Comparison of ENCODE assay signal across 7 mouse cellular contexts in genomic region chr3:65529471-65530215, GRCm38 (mm10). TPM values are rescaled to one million over a fixed set of nuclear protein-coding genes. Genes with fewer than 3 reads are reported as not detected.
A peak's percentile ranks its signal among the peaks of the same experiment; 100 is the strongest.
DNase-seq lines count a peak whose midpoint lies in the region; ATAC-seq and TF ChIP-seq lines count a peak whose summit lies in the region.

No protein-coding gene starts in this region.

- WGBS in embryonic facial prominence, embryonic 11.5 days, result 2% methylated on average over 19 of the region's 19 CpGs
- WGBS in hindbrain, embryonic 12.5 days, result 2% methylated on average over 19 of the region's 19 CpGs
- 2% methylated on average over 19 of the region's 19 CpGs for WGBS in liver, embryonic 12.5 days (ENCODE audit: insufficient replicate concordance)
- under 1% methylated on average over 19 of the region's 19 CpGs for WGBS in olfactory bulb, adult 2 months

- ATAC-seq in embryonic facial prominence, embryonic 11.5 days (replicated peaks; ENCODE audit: insufficient number of reproducible peaks, low FRiP score, low TSS enrichment, low read depth), result no peak
- ATAC-seq in hindbrain, embryonic 12.5 days (ENCODE audit: low FRiP score), result peak; percentile 12
- no peak for ATAC-seq in liver, embryonic 12.5 days

- TF ChIP-seq CTCF in olfactory bulb, adult 2 months (IDR thresholded peaks at IDR 0.05; ENCODE audit: insufficient read depth, low read depth, low read length), result no peak

- H3K27me3 ChIP-seq in embryonic facial prominence, embryonic 11.5 days (ENCODE audit: control insufficient read depth, insufficient read depth, low read length), result no peaks in the 10 kb centered on the region
- H3K27me3 ChIP-seq in hindbrain, embryonic 12.5 days, result no peaks in the 10 kb centered on the region
- 0 out of 2 replicates have a peak, but pooled peaks cover 3% of the 10 kb centered on the region for H3K27me3 ChIP-seq in liver, embryonic 12.5 days (replicated peaks)

- peak overlapping the region; percentile 74 for H3K4me2 ChIP-seq in embryonic facial prominence, embryonic 11.5 days (ENCODE audit: low read depth, low read length)
- peak overlapping the region; percentile 79 for H3K4me2 ChIP-seq in hindbrain, embryonic 12.5 days (replicated peaks)
- peak overlapping the region; percentile 100 for H3K4me2 ChIP-seq in liver, embryonic 12.5 days

- peak overlapping the region; percentile 92 for H3K27ac ChIP-seq in embryonic facial prominence, embryonic 11.5 days (replicated peaks; ENCODE audit: low read depth, low read length)
- peak overlapping the region; percentile 99 for H3K27ac ChIP-seq in hindbrain, embryonic 12.5 days
- H3K27ac ChIP-seq in liver, embryonic 12.5 days, result peak overlapping the region; percentile 87
- peak overlapping the region; percentile 64 for H3K27ac ChIP-seq in olfactory bulb, adult 2 months (ENCODE audit: insufficient read depth, low read depth, low read length)

- H3K9ac ChIP-seq in embryonic facial prominence, embryonic 11.5 days (replicated peaks; ENCODE audit: low read length), result peak overlapping the region; percentile 82
- H3K9ac ChIP-seq in hindbrain, embryonic 12.5 days, result peak overlapping the region; percentile 91
- H3K9ac ChIP-seq in liver, embryonic 12.5 days, result peak overlapping the region; percentile 84

- no peaks in the 10 kb centered on the region for H3K36me3 ChIP-seq in embryonic facial prominence, embryonic 11.5 days (replicated peaks; ENCODE audit: control insufficient read depth, insufficient read depth, low read depth, low read length)
- peaks cover 10% of the 10 kb centered on the region for H3K36me3 ChIP-seq in hindbrain, embryonic 12.5 days
- H3K36me3 ChIP-seq in liver, embryonic 12.5 days, result peaks cover 12% of the 10 kb centered on the region

- H3K4me1 ChIP-seq in embryonic facial prominence, embryonic 11.5 days (ENCODE audit: control insufficient read depth, insufficient read depth, low read length), result no peaks in the 10 kb centered on the region
- peaks cover 15% of the 10 kb centered on the region; the same call in 1 of the 2 replicates for H3K4me1 ChIP-seq in hindbrain, embryonic 12.5 days
- H3K4me1 ChIP-seq in liver, embryonic 12.5 days, result peaks cover 20% of the 10 kb centered on the region
- no peaks in the 10 kb centered on the region for H3K4me1 ChIP-seq in olfactory bulb, adult 2 months (ENCODE audit: control insufficient read depth, insufficient read depth, low read length)

- no peak for TF ChIP-seq POLR2A in olfactory bulb, adult 2 months (IDR thresholded peaks at IDR 0.05; ENCODE audit: insufficient read depth, low read depth, low read length)

- peak; percentile 20 for DNase-seq in right cerebral cortex, adult 18-20 months
- DNase-seq in right cerebral cortex, postnatal 25 days, result no peak
- peak; percentile 28 to 57 for DNase-seq in adrenal gland, adult 18-20 months (ENCODE audit: low spot score in 2 of 2)
- DNase-seq in embryonic facial prominence, embryonic 11.5 days (ENCODE audit: low spot score), result peak; percentile 54

- H3K9me3 ChIP-seq in embryonic facial prominence, embryonic 11.5 days (replicated peaks; ENCODE audit: control insufficient read depth, low read length), result no peaks in the 10 kb centered on the region
- no peaks in the 10 kb centered on the region for H3K9me3 ChIP-seq in hindbrain, embryonic 12.5 days (replicated peaks)
- H3K9me3 ChIP-seq in liver, embryonic 12.5 days (replicated peaks), result no peaks in the 10 kb centered on the region

- H3K4me3 ChIP-seq in embryonic facial prominence, embryonic 11.5 days (ENCODE audit: low read depth, low read length), result peak overlapping the region; percentile 73
- H3K4me3 ChIP-seq in hindbrain, embryonic 12.5 days, result peak overlapping the region; percentile 91
- H3K4me3 ChIP-seq in liver, embryonic 12.5 days, result peak overlapping the region; percentile 79
- peak overlapping the region; percentile 79 for H3K4me3 ChIP-seq in olfactory bulb, adult 2 months (ENCODE audit: insufficient read depth, low read depth, low read length)

RNA-seq across cellular contexts. Expression of gene Tiparp, which starts 1.4 kb away (rescaled TPM):
- total RNA-seq in adrenal gland, adult 18-20 months (2021), result 10 to 100 TPM; 13.8 to 21.6 TPM
- 37.9 and 39.7 TPM in 2 replicates for polyA plus RNA-seq in embryonic facial prominence, embryonic 11.5 days (2014; fragmentation: Nextera tagmentation; extraction: Ambion mirVana)
- 37.7 and 38.3 TPM in 2 replicates for polyA plus RNA-seq in hindbrain, embryonic 12.5 days (2016; fragmentation: Nextera tagmentation; extraction: Ambion mirVana)
- polyA plus RNA-seq in liver, embryonic 12.5 days (2016; fragmentation: Nextera tagmentation; extraction: Ambion mirVana), result 9.4 and 10.2 TPM in 2 replicates
- polyA plus RNA-seq in olfactory bulb, adult 2 months (2012; ENCODE audit: insufficient read depth, insufficient read length, low replicate concordance, missing spikeins), result not detected in 2 replicates
